Mouse (Mus musculus) intestine, embryonic 14.5 days (tissue): ENCODE measurements at regions not wholly inside any gene's neighbourhood (a gene's known extent, or its start where the extent isn't known, plus 50 kb on each side); places are given as distances from the start of the nearest gene placed in this dataset.

Experiments
- ATAC-seq: fragments of 200-750 bp; cut with Nextera tagmentation; replicated peaks from 2 replicates; pipeline ENCODE4 v1.8.0; 2017; ENCODE audit warnings: low read depth, moderate number of reproducible peaks, moderate TSS enrichment, moderate library complexity; ENCODE audit not compliant: low FRiP score, low TSS enrichment
- DNase-seq: peaks from one replicate; pipeline ENCODE4 v3.0.0-alpha.2; 2018; ENCODE audit warnings: low spot score
- H3K27ac ChIP-seq: fragments of 300-500 bp; sonication (generic); 2 replicates; pipeline ENCODE4 v1.5.1; 2014; ENCODE audit warnings: low read depth, mild to moderate bottlenecking, control low read depth
- H3K27me3 ChIP-seq: fragments of 300-500 bp; sonication (generic); replicated peaks from 2 replicates; pipeline ENCODE4 v1.6.1; 2014; ENCODE audit warnings: low read length, control low read depth; ENCODE audit not compliant: control insufficient read depth, insufficient read depth
- H3K36me3 ChIP-seq: fragments of 300-500 bp; sonication (generic); 2 replicates; pipeline ENCODE4 v1.6.1; 2014; ENCODE audit warnings: low read length, control low read depth; ENCODE audit not compliant: control insufficient read depth, insufficient read depth
- H3K4me1 ChIP-seq: fragments of 300-500 bp; sonication (generic); replicated peaks from 2 replicates; pipeline ENCODE4 v1.6.1; 2014; ENCODE audit warnings: low read length, control low read depth, mixed read lengths; ENCODE audit not compliant: control insufficient read depth, insufficient read depth
- H3K4me2 ChIP-seq: fragments of 300-500 bp; sonication (generic); 2 replicates; pipeline ENCODE4 v1.6.1; 2014; ENCODE audit warnings: low read length
- H3K4me3 ChIP-seq: fragments of 300-500 bp; sonication (generic); 2 replicates; pipeline ENCODE4 v1.5.1; 2014; ENCODE audit warnings: low read depth, low read length, control low read depth, mixed read lengths
- H3K9ac ChIP-seq: fragments of 300-500 bp; sonication (generic); 2 replicates; pipeline ENCODE4 v1.6.1; 2014; ENCODE audit warnings: mild to moderate bottlenecking, low read length
- H3K9me3 ChIP-seq: fragments of 300-500 bp; sonication (generic); 2 replicates; pipeline ENCODE4 v1.6.1; 2016; ENCODE audit warnings: low read length, control low read depth; ENCODE audit not compliant: control insufficient read depth
- WGBS: fragments of 180-500 bp; shearing (Covaris S2); extraction: QIAGEN DNeasy Blood & Tissue Kit; methylation state at CpG from one replicate; pipeline ENCODE4 v1.1.7; 2014; 5-methylcytosine and 5-hydroxymethylcytosine counted together

DNA sequence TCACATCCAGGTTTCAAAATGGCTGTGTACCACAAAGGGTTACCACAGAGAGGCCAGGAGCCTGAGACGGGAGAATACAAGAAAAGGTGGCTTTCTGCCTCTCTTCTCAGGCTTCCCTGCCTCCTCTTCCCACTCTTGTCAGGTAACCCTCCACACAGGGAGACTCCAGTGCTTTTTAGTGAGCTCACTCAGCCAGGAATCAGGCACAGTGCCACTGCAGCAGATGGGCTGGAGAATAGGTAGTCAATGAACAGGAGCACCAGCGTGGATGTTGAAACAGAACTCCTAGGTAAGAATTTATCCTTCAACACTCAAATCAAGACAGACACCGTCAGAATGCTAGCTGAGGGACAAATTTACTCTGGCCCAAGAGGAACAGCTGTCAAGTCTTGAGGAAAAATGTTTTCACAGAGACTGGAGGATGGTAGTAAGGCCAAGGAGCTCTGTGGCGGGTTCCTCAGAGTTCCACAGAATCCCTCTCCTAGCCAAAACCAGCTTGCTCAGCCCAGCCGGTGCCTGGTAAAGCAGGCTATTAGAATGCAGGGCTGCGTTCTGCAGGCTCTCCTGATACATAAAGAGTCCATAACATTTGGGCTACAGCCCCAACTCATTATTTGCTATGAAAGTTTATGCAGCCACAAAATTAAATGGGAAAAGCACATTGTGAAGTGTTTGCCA, 117.0 kb upstream of the Gm10306 start:
- H3K27me3 ChIP-seq: no peaks in the 10 kb centered on the region
- no peak overlapping the region for H3K27ac ChIP-seq
- DNase-seq (no peak), ATAC-seq (no peak)
- H3K4me3 ChIP-seq: no peak overlapping the region
- no peak overlapping the region for H3K9ac ChIP-seq
- 76% methylated on average over 6 of the region's 6 CpGs for WGBS
- H3K36me3 ChIP-seq: no peaks in the 10 kb centered on the region
- H3K4me1 ChIP-seq: no peaks in the 10 kb centered on the region
- no peak overlapping the region for H3K4me2 ChIP-seq
- H3K9me3 ChIP-seq: no peaks in the 10 kb centered on the region

DNA sequence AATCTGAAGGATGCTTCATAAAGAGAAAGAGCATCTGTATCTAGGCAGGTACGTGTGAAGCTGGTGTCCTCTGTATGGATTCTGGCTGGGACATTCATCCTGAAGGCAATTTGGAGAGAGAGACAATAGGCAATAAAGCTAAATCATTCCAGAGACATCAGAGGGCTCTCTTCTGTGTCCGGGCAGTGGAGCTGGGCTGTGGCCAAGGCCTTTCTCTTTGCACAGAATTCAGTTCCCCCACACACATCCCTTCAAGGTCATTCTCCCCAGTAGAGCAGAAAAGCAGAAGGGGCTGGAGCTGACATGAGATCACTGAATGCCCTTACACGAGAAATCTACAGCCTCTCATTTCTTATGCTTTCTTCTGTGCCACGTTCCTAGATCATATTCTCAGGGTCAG, 109.7 kb upstream of the Gm10306 start:
- Histone ChIP-seq H3K4me3 (no peak overlapping the region), H3K4me2 (no peak overlapping the region), H3K9ac (no peak overlapping the region), H3K27me3 (no peaks in the 10 kb centered on the region), H3K36me3 (no peaks in the 10 kb centered on the region), H3K4me1 (no peaks in the 10 kb centered on the region), H3K27ac (no peak overlapping the region), H3K9me3 (no peaks in the 10 kb centered on the region)
- ATAC-seq: no peak
- 70% methylated on average over 4 of the region's 4 CpGs for whole genome bisulfite sequencing
- no peak for DNase-seq
